Mouse (Mus musculus): Measurements from ENCODE around the gene Efna1. TPM values are rescaled to one million over a fixed set of nuclear protein-coding genes. Genes with fewer than 3 reads are reported as not detected.

Efna1 gene
- 12.4 and 13.2 TPM in 2 replicates for polyA plus RNA-seq (2015; fragmentation: Nextera tagmentation; extraction: Ambion mirVana)

DNA sequence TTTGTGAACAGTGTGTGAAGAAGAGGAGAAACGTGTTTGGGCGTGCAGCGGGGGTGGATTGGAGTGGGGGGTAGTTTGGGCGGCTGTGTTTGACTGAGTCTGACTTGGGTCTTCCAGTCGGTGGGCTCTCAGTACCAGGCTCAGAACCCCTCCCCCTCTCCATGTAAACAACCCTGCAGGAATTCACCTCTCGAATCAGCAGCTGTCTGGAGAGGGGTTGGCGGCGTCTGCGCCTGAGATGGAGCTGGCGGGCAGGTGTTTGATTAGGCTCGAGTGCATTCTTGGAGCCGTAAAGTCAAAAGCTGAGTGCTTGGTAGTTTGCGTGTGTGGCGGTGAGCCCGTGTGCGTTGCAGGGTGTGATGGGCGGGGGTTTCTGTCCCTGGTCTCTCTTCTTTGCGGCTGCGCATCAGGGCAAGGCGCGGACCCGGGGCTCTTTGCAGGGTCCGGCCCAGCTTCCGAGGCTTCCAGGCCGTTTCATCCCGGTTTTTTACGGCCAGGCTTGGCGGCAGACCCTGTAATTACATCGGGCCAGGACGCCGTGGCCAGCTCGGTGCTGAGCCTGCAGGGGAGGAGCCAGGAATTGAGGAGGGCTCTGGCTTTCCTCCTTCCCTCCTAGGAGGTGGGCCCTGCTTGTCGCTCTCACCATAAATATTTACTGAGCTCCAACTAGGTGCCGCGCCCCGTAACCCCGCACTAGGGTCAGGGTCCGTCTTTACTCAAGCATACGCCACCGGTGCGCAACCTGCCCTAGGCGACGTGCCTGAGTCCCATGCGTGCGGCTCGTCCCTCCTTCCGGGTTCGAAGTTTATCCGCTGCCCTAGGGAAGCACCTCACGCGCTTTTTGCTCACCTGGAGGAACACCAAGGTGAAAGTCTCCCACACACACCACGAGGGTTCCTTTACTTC is at the start of gene Efna1:
Efna1 (minus strand) TSS at position 537 of the 906 bp plus-strand sequence.
- no peak for DNase-seq (ENCODE audit: low spot score)

DNA sequence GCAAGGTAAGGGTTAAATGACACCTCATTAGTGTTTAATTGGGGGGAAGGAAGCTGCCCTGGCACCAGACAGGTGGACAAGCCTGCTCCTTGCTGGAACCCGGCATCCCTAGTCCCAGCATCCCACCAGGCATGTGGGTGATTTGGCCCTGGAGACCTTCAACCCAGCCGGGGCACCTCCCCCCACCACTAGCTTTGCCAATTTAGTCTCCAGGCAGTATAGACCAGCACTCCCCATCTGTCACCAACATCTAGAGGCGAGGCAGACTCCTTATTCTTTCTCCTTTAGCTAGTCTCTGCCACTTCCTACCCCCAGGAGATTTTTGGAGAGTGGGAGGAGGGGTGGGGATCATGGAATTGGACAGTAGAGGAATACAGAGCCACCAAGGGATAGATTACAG is 49.4 kb upstream of the Efna1 start:
- no peak for DNase-seq (ENCODE audit: low spot score)

DNA sequence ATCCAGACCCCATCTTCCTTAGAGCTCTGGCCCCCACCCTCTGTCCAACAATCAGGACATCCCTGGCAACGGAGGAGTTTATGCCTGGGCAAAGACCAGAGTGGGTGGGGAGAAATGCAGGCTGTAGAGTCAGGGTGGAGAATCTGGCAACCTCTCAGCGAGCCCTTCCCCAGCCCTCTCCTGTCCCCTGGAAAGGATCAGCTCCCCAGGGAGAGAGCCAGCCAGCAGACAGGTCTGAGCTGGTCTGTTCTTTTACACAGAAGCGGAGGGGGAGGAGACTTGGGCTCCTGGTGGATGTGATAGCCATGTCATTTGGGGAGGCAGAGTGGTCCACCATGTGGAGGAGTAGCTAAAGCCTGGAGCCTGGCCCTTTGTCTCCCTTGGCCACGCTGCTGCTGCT is 47.7 kb upstream of the Efna1 start:
- DNase-seq (ENCODE audit: low spot score): no peak

DNA sequence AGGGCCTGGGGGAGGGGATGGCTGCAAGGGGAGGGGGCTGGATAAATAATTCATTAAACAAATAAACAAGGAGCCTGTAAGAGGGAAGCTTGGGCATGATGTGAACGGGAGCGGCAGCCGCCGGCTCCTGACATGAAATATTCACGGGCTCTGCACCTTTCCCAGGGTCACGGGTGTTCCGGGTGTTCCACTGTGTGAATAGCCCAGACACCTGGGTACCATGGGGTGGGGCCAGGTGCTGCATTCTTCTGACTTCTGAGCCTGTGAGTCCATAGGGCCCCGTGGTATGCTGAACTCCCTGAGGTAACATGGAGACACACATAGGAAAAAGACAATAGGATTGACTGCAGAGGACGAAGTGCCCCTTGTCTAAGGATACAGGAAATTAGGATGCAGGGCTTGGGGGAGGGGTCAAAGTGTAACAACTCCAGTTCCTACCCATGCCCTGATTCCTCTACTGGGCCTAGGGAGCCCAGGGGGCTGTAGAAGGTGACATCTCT is 46.5 kb upstream of the Efna1 start:
- no peak for DNase-seq (ENCODE audit: low spot score)

DNA sequence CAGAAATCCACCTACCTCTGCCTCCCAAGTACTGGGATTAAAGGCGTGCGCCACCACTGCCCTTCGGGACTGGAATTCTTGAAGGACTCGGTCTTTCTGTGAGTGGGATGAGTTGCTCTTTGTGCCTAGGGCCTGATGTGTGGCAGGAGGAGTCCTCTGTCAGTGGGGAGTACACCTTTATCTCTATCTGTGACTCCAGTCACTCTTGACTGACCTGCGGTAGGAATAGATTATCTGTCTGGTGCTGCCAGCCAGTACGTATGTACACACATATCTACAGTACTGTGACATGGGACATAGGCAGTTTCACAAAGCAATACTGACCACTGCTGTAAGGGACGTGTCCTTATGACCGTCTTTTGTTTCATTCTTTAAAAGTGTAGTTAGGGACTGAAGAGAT is 44.9 kb upstream of the Efna1 start:
- DNase-seq (ENCODE audit: low spot score): no peak

DNA sequence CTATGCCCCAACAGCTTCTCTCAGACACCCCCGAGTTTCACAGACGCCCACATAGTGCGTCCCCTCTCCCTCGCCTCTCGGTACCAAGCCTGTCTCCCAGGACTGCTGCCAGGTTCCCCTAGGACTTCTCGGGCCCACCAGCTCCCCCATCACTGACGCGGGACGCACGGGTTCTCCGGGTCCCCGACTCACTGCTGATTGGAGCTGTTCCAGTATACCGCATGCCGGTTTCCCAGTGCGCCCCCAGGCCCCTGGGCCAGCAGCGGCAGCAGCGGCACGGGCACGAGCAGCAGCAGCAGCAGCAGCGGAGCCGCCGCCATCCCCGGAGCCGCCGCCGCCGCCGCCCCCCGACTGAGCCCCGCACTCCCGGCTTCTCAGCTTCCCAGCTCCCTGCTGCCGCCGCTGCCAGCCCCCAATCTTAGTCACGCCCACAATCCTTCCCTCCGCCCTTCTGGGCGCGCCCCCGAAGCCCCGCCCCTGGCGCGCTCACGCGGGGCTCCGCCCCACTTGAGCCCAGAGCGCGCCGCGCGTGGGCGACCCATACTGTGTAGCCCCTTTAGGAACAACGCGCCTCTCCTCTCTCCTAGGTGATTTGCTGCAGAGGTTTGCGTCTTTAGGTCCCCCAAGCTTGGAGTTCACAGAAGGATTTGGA is 41.7 kb upstream of the Efna1 start, which contains the start of gene Efna3:
Efna3 (minus strand) TSS at position 452 of the 652 bp plus-strand sequence.
- peak; percentile 68 for DNase-seq (ENCODE audit: low spot score)

DNA sequence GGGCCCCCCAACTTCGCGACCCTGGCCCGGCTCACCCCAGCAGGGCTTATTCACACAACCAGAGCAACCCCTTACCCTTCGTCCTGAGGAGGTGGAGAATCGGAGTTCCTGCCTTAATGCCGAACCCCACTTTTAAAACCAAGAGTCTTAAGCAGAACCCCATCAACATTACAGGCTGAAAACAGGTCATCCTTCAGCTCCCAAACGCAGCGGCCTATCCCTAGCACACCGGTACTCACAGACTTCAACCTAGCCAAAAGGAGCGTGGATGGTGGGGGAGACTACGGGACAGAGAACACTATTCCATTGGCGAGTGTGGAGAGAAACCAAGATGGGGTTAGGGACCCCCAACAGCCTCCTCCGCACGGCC is 41.2 kb upstream of the Efna1 start:
- DNase-seq (ENCODE audit: low spot score): no peak

DNA sequence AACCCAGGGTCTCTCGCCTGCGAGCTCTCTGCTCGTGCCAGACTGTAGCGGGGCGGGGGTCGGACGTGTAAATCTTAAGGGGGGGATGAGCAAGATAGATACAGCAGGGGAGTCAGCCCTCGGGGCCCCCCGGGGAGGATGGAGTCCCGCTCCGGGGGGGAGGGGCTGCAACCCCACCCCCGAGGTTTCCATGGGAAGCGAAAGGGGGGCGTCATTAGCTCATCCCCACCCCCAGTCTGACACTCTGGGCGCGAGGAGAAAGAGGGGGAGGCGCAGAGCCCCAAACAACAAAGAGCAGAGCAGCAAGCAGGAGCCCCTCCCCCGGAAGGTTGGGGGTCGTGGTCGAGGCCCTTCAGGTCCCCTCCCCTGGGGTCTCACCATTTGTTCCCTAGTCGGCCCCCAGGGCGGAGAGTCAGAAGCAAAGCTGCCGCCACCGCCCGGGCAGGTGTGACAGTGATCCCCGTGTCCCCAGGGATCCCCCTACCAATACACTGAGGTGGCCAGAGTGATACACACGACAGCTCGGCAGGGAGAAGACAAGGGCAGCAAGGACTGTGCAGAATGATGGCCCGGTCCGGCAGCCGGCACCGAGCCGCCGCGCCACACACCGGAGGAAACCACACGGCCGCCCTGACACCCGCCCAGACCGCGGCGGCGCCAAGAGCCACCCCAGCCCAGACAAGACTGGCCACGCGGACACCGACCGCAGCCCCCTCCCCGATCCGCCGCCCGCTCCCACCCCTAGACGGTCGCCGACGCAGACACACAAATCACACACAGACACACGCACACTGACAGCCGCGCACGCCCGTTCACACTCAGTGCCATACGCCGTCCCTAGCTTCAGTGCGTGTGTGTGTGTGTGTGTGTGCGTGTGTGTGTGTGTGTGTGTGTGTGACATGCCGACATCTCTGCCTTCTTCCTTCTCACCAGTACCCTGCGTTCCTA is 40.5 kb upstream of the Efna1 start:
- DNase-seq (ENCODE audit: low spot score): peak; percentile 7

DNA sequence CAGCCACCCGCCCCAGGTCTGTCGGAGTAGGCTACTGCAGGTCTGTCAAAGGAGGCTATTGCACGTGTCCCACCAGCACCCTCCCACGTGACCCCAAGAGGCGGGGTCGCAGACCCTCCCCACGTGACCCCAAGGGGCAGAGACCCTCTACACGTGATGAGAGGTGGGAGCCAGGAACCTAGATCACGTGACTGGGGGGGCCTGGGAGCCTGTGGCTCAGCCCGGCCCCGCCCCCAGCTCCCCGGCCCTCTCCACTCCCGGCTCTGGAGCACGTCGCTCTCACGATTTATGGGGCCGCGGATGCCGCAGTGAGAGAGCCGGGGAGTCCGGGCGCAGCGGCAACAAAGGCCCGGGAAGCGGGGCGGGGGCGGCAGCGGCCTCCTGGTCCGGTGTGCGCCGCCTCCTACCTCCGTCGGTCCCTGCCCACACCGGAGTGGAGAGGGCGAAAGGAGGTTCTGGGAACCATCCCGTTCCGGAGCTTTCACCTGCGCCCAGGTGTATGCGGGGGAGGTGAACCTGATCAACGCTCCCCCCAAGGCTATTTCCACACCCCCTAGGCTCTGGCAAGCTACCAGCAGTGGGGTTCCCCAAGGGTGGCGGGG is 39.7 kb upstream of the Efna1 start:
- DNase-seq (ENCODE audit: low spot score): peak; percentile 16

DNA sequence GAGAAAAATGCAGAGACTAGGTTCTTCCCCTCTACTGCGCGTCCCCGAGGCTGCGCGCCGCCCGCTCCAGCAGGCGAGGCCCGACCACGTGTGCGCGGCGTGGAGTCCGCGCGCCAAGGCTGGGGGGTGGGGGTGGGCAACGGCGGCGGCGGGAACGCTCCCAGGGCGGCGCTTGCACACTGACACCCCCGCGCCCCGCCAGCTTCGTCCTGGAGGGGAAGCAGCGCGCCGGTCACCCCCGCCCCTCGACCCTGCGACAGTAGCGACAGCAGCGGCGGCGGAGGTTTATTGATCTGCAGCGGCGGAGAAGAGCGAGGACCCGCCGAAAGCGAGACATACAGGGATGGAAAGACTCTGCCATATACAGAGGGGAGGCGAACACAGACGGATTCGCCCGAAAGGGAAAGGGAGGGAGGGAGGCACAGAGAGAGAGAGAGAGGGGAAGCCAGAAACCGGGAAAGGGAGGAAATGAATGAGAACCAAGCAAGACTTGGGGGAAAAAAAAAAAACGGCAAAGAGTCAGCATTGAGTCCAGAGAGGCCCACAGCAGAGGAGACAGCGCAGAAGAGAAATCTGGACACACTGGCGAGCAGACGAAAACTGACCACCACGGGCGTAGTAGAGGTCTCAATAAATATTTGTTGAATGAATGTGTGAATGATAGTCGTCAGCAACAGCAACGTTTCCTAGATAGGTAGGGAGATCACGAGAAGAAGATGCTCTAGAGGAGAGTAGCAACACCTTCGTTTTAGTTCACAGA is 38.8 kb upstream of the Efna1 start:
- peak; percentile 21 for DNase-seq (ENCODE audit: low spot score)

DNA sequence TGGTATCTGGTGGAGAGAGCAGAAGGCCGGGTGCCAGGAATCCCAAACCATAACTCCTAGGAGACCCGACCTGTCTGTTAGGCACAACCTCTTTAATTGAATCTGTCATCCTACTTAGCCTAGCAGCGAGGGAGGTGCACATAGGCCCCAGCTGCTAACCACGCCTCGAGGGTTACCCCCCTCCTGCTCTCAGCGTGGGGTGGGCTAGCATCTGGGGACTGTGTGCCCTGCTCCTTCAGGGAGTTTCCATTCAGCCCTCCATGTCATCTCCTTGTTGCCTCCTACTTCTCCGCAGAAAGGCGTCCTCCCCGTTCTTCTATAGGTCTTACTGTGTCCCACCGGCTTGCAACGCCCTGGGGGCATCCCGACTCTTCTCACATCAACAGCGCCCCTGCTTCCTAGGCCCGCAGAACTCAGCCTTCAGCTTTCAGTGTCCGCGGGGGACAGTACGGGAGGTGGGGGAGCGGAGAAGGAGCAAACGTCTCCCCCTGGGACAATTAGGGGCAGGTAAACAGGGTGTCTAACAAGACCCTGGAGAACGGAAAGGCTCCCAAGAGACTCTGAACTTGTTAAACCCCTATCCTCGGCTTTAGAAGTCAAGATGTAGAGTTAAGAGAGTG is 38.1 kb upstream of the Efna1 start:
- DNase-seq (ENCODE audit: low spot score): no peak

DNA sequence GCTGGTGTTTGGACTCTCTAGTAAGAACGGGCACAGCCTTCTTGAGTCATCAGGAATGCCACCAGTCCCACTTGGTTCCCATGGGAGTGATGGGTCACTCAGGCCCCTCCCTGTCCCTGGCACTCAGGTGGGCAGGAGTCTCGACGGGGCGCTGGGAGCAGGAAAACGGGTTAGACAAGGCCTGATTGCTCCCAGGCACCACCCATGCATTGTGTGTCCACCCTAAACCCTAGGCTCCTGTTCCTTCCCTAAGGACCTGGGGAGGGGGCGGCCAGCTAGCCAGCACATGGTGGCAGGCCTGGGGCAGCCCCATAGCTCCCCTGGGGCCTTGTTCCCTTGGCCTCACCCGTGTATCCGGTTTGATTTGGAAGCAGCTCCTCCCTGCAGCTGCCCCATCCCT is 37.4 kb upstream of the Efna1 start:
- DNase-seq (ENCODE audit: low spot score): no peak

DNA sequence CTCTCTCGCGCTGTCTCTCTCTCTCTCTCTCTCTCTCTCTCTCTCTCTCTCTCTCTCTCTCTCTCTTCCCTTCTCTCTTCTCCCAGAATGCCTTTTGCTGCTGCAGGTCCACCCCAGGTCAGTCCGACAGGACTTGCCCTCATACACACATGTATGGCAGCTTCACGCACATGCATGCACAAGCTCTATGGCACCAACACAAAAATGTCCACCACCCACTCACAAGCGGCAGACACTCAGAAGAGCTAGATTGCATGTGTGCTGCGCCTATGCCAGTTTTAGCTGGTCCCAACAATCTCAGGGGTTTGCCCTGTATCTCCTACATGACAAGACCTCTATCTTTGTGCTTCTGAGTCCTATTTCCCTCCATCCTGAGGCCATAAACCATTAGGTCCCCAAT is 36.3 kb upstream of the Efna1 start:
- DNase-seq (ENCODE audit: low spot score): no peak

DNA sequence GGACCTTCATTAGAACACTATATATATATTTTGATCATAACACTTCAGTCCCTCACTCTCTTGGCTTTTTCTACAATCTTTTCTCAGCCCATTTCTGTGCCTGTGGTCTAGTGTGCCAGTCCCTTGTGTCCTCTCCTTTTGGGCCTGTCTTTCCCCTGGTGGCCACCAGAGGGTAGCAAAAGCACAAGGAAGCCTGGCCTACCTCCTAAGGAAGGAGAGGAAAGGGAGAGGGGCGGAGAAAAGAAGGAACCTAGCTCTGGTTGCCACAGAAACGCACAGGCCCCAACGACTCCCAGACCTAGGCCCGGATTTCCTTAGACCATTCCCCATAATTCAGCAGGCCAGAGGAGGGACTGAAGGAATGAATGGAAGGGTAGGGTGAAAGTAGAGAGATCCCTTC is 35.9 kb upstream of the Efna1 start:
- peak; percentile 69 for DNase-seq (ENCODE audit: low spot score)

DNA sequence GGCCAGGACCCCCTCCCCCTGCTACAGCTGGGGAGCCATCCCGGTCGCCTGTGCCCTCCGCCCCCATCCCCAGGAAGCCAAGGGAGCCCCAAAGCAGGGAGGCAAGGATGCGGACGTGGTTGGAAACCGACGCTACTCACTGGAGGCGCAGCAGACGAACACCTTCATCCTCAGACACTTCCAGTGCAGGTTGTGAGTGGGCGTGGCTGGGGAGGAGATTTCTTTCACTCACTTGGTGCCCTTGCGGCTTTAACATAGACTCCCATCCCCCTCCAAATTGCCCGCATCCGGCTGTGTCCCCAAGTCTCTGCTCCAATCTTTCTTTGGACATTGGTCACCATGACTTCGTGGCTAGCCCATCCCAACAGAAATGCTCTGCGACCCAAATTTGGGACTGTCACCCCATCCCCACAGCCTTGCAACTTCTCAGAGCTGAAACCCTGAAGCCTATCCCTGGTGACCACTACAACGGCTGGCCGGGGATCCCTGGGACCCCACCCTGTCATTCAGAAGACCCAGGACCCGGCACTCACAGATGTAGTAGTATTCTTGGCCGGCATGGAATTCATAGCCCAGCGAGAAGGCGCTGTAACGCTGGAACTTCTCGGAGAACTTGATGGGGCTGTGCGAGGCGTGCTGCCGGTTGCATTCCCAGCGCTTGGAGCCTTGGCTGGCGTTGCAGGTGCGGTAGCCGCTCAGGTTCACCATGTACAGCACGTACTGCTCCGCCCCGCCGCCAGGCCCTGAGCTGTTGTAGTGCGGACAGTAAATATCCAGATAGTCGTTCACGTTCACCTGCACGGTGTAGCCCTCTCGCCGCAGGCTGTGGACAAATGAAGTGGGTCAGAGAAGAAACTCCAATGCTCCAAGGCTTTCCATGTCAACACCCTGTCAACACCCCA is 35.2 kb upstream of the Efna1 start:
- DNase-seq (ENCODE audit: low spot score): peak; percentile 37

DNA sequence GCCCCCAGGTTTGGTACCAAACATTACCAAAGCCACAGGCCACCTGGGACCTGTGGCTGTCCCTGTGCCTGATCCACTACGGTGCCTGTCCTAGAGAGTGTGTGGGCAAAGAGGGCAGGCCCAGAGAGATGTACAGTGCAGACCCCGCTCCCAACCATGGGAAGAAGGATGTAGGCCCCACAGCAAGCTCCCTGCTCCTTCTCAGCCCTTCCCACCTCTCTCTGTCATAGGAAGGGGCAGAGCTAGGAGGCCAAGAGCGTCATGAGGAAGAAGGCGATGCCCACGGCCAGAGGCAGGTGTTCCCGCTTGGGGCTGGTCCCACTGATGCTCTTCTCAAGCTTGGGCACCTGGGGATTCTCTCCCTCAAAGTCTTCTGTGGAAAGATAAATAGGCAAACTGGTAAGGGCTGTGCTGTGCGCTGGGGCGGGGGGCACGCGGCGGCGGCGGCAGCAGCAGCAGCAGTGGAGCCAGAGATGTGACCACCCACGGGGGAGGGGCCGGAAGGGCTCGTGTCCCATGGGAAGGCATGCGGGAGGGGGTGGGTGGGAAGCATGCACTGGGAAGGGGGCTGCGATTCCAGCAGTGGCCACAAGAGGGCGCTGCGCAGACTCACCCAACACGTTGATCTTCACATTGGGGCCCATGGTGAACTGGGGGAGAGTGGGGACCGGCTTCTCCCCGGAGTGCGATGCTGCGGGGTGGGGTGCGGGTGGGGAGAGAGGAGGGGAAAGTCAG is 34.4 kb upstream of the Efna1 start:
- DNase-seq (ENCODE audit: low spot score): peak; percentile 59

DNA sequence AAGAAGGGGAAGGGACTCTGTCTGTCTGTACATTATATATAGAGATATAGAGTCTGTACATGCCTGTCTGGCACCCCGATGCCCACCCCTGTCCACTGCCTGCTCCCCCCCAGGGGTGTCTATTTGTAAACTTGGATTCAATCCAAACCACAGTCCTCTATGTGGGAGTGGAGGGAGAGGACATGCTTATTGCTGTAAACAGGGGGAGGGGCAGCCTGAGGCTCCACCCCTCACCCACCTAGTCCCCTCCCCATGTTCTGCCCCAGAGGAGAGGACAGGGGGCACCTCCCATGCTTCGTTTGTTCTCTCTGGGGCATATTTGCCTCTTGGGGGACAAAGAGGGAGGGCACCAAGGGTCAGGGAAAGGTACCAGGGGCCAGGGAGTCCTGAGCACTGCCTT is 33.8 kb upstream of the Efna1 start:
- DNase-seq (ENCODE audit: low spot score): no peak

DNA sequence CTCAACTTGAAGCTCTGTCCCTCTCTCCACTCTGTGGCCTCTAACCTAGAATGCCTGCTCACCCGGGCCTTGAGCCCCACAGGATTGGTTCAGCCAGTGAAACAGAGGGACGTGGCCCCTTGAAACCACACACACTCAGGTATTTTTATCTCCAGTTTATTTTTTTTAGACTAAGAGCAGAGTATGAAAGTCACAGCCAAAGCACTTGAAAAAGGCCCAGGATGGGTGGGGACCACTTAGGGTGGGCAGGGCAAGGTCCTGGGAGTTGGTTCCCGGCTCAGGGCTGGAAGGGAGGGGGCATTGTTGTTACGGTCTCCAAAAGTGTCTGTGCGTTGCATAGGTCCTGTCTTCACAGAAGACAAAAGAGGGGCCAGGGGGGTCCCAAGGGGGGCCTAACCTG is 33.4 kb upstream of the Efna1 start:
- no peak for DNase-seq (ENCODE audit: low spot score)

Measured in thymus, postnatal 0 days (tissue).